Mouse (Mus musculus): ENCODE results near the gene Rhox4a. TPM values are rescaled to one million over a fixed set of nuclear protein-coding genes. Genes with fewer than 3 reads are reported as not detected.
"Not testable (repeated sequence)": the region's sequence is repeated elsewhere in the genome, so short reads cannot be mapped to it uniquely, and the experiment has no call there.

The Rhox4a gene
- polyA plus RNA-seq (2012; rRNA removed) = not detected in 2 replicates

DNA sequence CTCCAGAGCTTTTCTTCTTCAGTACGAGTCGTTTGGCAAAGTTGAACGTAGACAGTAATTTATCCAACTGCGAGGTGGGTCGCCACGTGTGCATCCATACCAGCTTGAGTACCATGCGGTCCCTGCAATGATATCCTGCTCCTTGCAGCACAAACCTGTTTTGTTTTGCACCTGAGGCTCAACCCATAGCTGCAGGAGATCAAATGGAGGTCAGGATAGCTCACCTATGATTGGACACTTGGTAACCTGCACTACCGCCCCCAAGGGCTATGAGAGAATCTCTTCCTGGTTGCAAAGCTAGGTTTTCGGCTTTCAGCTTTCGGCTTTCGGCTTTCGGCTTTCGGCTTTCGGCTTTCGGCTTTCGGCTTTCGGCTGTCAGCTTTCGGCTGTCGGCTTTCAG lies at the start of gene Rhox4a:
TSS of gene Rhox4a (plus strand) at position 301 of the 400 bp plus-strand sequence.
- not testable (repeated sequence) for H3K27ac ChIP-seq (ENCODE audit: insufficient read depth, low read length); H3K4me3 ChIP-seq (ENCODE audit: insufficient read depth, low read length); H3K4me1 ChIP-seq (ENCODE audit: control insufficient read depth, insufficient read depth, low read length)

GRCm38 (mm10) chrX:37222158-37222557 lies 43.0 kb upstream of the Rhox4a start, which contains the start of gene Rhox1:
Gene Rhox1 (minus strand): TSS chrX:37222258.
- H3K4me3 ChIP-seq (ENCODE audit: insufficient read depth, low read length); H3K4me1 ChIP-seq (ENCODE audit: control insufficient read depth, insufficient read depth, low read length); H3K27ac ChIP-seq (ENCODE audit: insufficient read depth, low read length): not testable (repeated sequence)

DNA sequence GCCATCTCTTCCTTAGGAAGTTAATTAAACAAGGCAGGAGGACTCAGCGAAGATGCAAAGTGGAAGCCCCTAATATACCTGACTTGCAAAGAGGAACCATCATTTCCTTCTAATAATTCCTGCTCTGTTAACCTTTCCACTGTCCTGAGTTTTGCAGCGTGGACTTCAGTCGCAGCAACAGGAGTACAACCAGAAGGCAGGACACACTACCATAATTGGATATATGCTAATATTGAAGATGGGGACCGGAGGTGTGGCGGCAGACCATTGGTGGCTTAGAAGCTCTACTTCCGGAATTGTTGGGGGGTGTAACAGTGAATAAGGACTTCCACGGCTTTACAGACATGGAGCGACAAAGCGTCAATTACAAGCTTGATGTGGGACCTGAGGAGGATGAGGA lies 20.5 kb upstream of the Rhox4a start, which contains the start of gene Rhox2a:
TSS of gene Rhox2a (plus strand) at position 301 of the 400 bp plus-strand sequence.
- not testable (repeated sequence) for H3K4me1 ChIP-seq (ENCODE audit: control insufficient read depth, insufficient read depth, low read length); H3K27ac ChIP-seq (ENCODE audit: insufficient read depth, low read length); H3K4me3 ChIP-seq (ENCODE audit: insufficient read depth, low read length)

GRCm38 (mm10) chrX:37249619-37250018 lies 15.5 kb upstream of the Rhox4a start, which contains the start of gene Rhox3a:
Gene Rhox3a (plus strand): TSS chrX:37249919.
- not testable (repeated sequence) for H3K27ac ChIP-seq (ENCODE audit: insufficient read depth, low read length); H3K4me3 ChIP-seq (ENCODE audit: insufficient read depth, low read length); H3K4me1 ChIP-seq (ENCODE audit: control insufficient read depth, insufficient read depth, low read length)

Other genes with a start within 250 kb of the Rhox4a start
- not detected in 2 replicates for gene Sowahd, start 216.5 kb upstream of the Rhox4a start, polyA plus RNA-seq (2012; rRNA removed)
- gene Rpl39, start 179.9 kb upstream of the Rhox4a start, polyA plus RNA-seq (2012; rRNA removed) = 330 TPM in 2 replicates
- 20.0 and 24.0 TPM in 2 replicates for gene Upf3b, start 155.0 kb upstream of the Rhox4a start, polyA plus RNA-seq (2012; rRNA removed)
- 4.6 and 4.8 TPM in 2 replicates for gene Nkap, start 138.5 kb upstream of the Rhox4a start, polyA plus RNA-seq (2012; rRNA removed)
- 0.08 TPM in 1 of 2 replicates, not detected in the other for gene Akap14, start 96.5 kb upstream of the Rhox4a start, polyA plus RNA-seq (2012; rRNA removed)
- gene Ndufa1, start 74.2 kb upstream of the Rhox4a start, polyA plus RNA-seq (2012; rRNA removed) = 473 and 556 TPM in 2 replicates
- gene Rnf113a1, start 74.1 kb upstream of the Rhox4a start, polyA plus RNA-seq (2012; rRNA removed) = 7.8 and 8.1 TPM in 2 replicates
- gene Gm9, start 54.3 kb upstream of the Rhox4a start, polyA plus RNA-seq (2012; rRNA removed) = not detected in 2 replicates
- not detected in 2 replicates for gene Rhox1, start 43.1 kb upstream of the Rhox4a start, polyA plus RNA-seq (2012; rRNA removed)
- gene Rhox2a, start 20.4 kb upstream of the Rhox4a start, polyA plus RNA-seq (2012; rRNA removed) = not detected in 2 replicates
- not detected in 2 replicates for gene Rhox3a, start 15.4 kb upstream of the Rhox4a start, polyA plus RNA-seq (2012; rRNA removed)
- gene Rhox3a2, start 114.7 kb downstream of the Rhox4a start, polyA plus RNA-seq (2012; rRNA removed) = not detected in 2 replicates
- not detected in 2 replicates for gene Rhox4a2, start 125.5 kb downstream of the Rhox4a start, polyA plus RNA-seq (2012; rRNA removed)
- gene Rhox2b, start 146.7 kb downstream of the Rhox4a start, polyA plus RNA-seq (2012; rRNA removed) = not detected in 2 replicates
- not detected in 2 replicates for gene Rhox4b, start 167.2 kb downstream of the Rhox4a start, polyA plus RNA-seq (2012; rRNA removed)
- gene Rhox2c, start 188.3 kb downstream of the Rhox4a start, polyA plus RNA-seq (2012; rRNA removed) = not detected in 2 replicates
- gene Rhox3c, start 193.2 kb downstream of the Rhox4a start, polyA plus RNA-seq (2012; rRNA removed) = not detected in 2 replicates
- gene Rhox4c, start 215.0 kb downstream of the Rhox4a start, polyA plus RNA-seq (2012; rRNA removed) = not detected in 2 replicates
- not detected in 2 replicates for gene Rhox2d, start 228.1 kb downstream of the Rhox4a start, polyA plus RNA-seq (2012; rRNA removed)
- not detected in 2 replicates for gene Rhox4d, start 249.0 kb downstream of the Rhox4a start, polyA plus RNA-seq (2012; rRNA removed)